Mouse (Mus musculus) layer of hippocampus, adult 2 months (tissue): ENCODE results near the gene Parm1. TPM values are rescaled to one million over a fixed set of nuclear protein-coding genes. Genes with fewer than 3 reads are reported as not detected.

Experiments used
- DNase-seq, 2 experiments: peaks; one replicate each; pipeline ENCODE4 v3.0.0; 2022; ENCODE audit warnings: low spot score in 2 of 2
- H3K27ac ChIP-seq: fragments of 200-600 bp; 2 replicates; pipeline ENCODE4 v1.8.1; 2022
- H3K4me3 ChIP-seq: fragments of 200-600 bp; 2 replicates; pipeline ENCODE4 v1.8.1; 2022; ENCODE audit warnings: mild to moderate bottlenecking
- CTCF ChIP-seq: fragments of 200-600 bp; conservative IDR thresholded peaks from 2 replicates; pipeline ENCODE4 v1.8.1; 2022; ENCODE audit warnings: antibody characterized with exemption, mild to moderate bottlenecking, moderate library complexity
- total RNA-seq, 2 experiments: library from RNA; stranded (reverse); gene quantifications; 2 replicates each; pipeline ENCODE4 v1.2.3; 2021

Gene Parm1
- total RNA-seq, 2 experiments from 2014 or later, result 44.7 to 48.6 TPM

GRCm38 (mm10) chr5:91532748-91533496 is 15.5 kb downstream of the Parm1 start:
- no peak for DNase-seq
- Histone ChIP-seq H3K4me3 (no peak overlapping the region), H3K27ac (no peak overlapping the region)
- no peak for TF ChIP-seq CTCF

GRCm38 (mm10) chr5:91559071-91559610 is 41.7 kb downstream of the Parm1 start:
- TF ChIP-seq CTCF, result no peak
- Histone ChIP-seq H3K4me3 (no peak overlapping the region), H3K27ac (peak overlapping the region; percentile 67)
- no peak for DNase-seq

- TF ChIP-seq CTCF, result no peak
- Histone ChIP-seq H3K27ac (peak overlapping the region; percentile 67), H3K4me3 (no peak overlapping the region)
- no peak for DNase-seq
Measured at GRCm38 (mm10) chr5:91559711-91560110, 42.3 kb downstream of the Parm1 start.

- no peak for DNase-seq
- Histone ChIP-seq H3K4me3 (no peak overlapping the region), H3K27ac (no peak overlapping the region)
- no peak for TF ChIP-seq CTCF
Measured at GRCm38 (mm10) chr5:91561394-91561793, 44.0 kb downstream of the Parm1 start.

- TF ChIP-seq CTCF, result no peak
- H3K4me3 ChIP-seq, result no peak overlapping the region
- no peak for DNase-seq
- H3K27ac ChIP-seq, result no peak overlapping the region
Measured at GRCm38 (mm10) chr5:91562486-91562885, 45.1 kb downstream of the Parm1 start.

- H3K4me3 ChIP-seq, result no peak overlapping the region
- no peak for TF ChIP-seq CTCF
- peak; percentile 28 to 29 for DNase-seq
Measured at GRCm38 (mm10) chr5:91564054-91564453, 46.6 kb downstream of the Parm1 start.

GRCm38 (mm10) chr5:91565458-91565857 is 48.0 kb downstream of the Parm1 start:
- H3K27ac ChIP-seq, result no peak overlapping the region; the same call in 1 of the 2 replicates
- no peak for TF ChIP-seq CTCF
- no peak for DNase-seq
- H3K4me3 ChIP-seq, result no peak overlapping the region

More at GRCm38 (mm10) chr5:91564054-91564453, 46.6 kb downstream of the Parm1 start:
- H3K27ac ChIP-seq, result peak overlapping the region; percentile 75

- Histone ChIP-seq H3K27ac (no peak overlapping the region), H3K4me3 (no peak overlapping the region)
- no peak for TF ChIP-seq CTCF
- no peak for DNase-seq
Measured at GRCm38 (mm10) chr5:91566591-91566990, 49.2 kb downstream of the Parm1 start.

GRCm38 (mm10) chr5:91574211-91574610 is 56.8 kb downstream of the Parm1 start:
- Histone ChIP-seq H3K4me3 (no peak overlapping the region), H3K27ac (no peak overlapping the region)
- no peak for TF ChIP-seq CTCF
- no peak for DNase-seq

- DNase-seq, result no peak
- Histone ChIP-seq H3K27ac (no peak overlapping the region), H3K4me3 (no peak overlapping the region)
- TF ChIP-seq CTCF, result no peak
Measured at GRCm38 (mm10) chr5:91578924-91579323, 61.5 kb downstream of the Parm1 start.

- TF ChIP-seq CTCF, result no peak
- no peak for DNase-seq
- H3K27ac ChIP-seq, result no peak overlapping the region
Measured at GRCm38 (mm10) chr5:91581799-91582198, 64.4 kb downstream of the Parm1 start.

GRCm38 (mm10) chr5:91586206-91586605 is 68.8 kb downstream of the Parm1 start:
- no peak for TF ChIP-seq CTCF
- H3K27ac ChIP-seq, result no peak overlapping the region
- H3K4me3 ChIP-seq, result no peak overlapping the region

More at GRCm38 (mm10) chr5:91581799-91582198, 64.4 kb downstream of the Parm1 start:
- no peak overlapping the region for H3K4me3 ChIP-seq

GRCm38 (mm10) chr5:91594083-91594482 is 76.7 kb downstream of the Parm1 start:
- Histone ChIP-seq H3K4me3 (no peak overlapping the region), H3K27ac (no peak overlapping the region)
- no peak for DNase-seq
- TF ChIP-seq CTCF, result no peak

More at GRCm38 (mm10) chr5:91586206-91586605, 68.8 kb downstream of the Parm1 start:
- no peak for DNase-seq

GRCm38 (mm10) chr5:91597216-91597615 is 79.8 kb downstream of the Parm1 start:
- DNase-seq, result no peak
- TF ChIP-seq CTCF, result no peak
- Histone ChIP-seq H3K4me3 (no peak overlapping the region), H3K27ac (no peak overlapping the region)
